Mouse (Mus musculus) midbrain, embryonic 14.5 days (tissue): ENCODE results near the gene Bpifa5. TPM values are rescaled to one million over a fixed set of nuclear protein-coding genes. Genes with fewer than 3 reads are reported as not detected.

ENCODE experiments used
- ATAC-seq: fragments of 200-750 bp; cut with Nextera tagmentation; 2 replicates; pipeline ENCODE4 v1.8.0; 2017; ENCODE audit warnings: moderate number of reproducible peaks, moderate library complexity; ENCODE audit not compliant: low FRiP score, low TSS enrichment
- DNase-seq: peaks from one replicate; pipeline ENCODE4 v3.0.0-alpha.2; 2015
- H3K27ac ChIP-seq: fragments of 300-500 bp; sonication (generic); replicated peaks from 2 replicates; pipeline ENCODE4 v1.5.1; 2014; ENCODE audit warnings: mild to moderate bottlenecking, low read depth, low read length, moderate library complexity
- H3K27me3 ChIP-seq: fragments of 300-500 bp; sonication (generic); 2 replicates; pipeline ENCODE4 v1.6.1; 2014; ENCODE audit warnings: low read length, control low read depth, mixed read lengths; ENCODE audit not compliant: control insufficient read depth, insufficient read depth
- H3K36me3 ChIP-seq: fragments of 300-500 bp; sonication (generic); 2 replicates; pipeline ENCODE4 v1.6.1; 2014; ENCODE audit warnings: low read length, control low read depth; ENCODE audit not compliant: control insufficient read depth, insufficient read depth
- H3K4me1 ChIP-seq: fragments of 300-500 bp; sonication (generic); 2 replicates; pipeline ENCODE4 v1.6.1; 2014; ENCODE audit warnings: mild to moderate bottlenecking, antibody characterized with exemption, low read length, control low read depth; ENCODE audit not compliant: control insufficient read depth, insufficient read depth
- H3K4me2 ChIP-seq: fragments of 300-500 bp; sonication (generic); 2 replicates; pipeline ENCODE4 v1.6.1; 2014; ENCODE audit warnings: mild to moderate bottlenecking, low read length, moderate library complexity
- H3K4me3 ChIP-seq: fragments of 300-500 bp; sonication (generic); replicated peaks from 2 replicates; pipeline ENCODE4 v1.5.1; 2014; ENCODE audit warnings: low read depth, low read length
- H3K9ac ChIP-seq: fragments of 300-500 bp; sonication (generic); replicated peaks from 2 replicates; pipeline ENCODE4 v1.6.1; 2014; ENCODE audit warnings: mild to moderate bottlenecking, low read length, moderate library complexity
- H3K9me3 ChIP-seq: fragments of 300-500 bp; sonication (generic); 2 replicates; pipeline ENCODE4 v1.6.1; 2016; ENCODE audit warnings: low read length, control low read depth, mixed read lengths; ENCODE audit not compliant: control insufficient read depth
- WGBS: fragments of 180-500 bp; shearing (Covaris S2); extraction: QIAGEN DNeasy Blood & Tissue Kit; methylation state at CpG from one replicate; pipeline ENCODE4 v1.1.7; 2014; 5-methylcytosine and 5-hydroxymethylcytosine counted together
- polyA plus RNA-seq: library from polyadenylated mRNA; unstranded; fragments of >200 nt; fragmentation: Nextera tagmentation; extraction: Ambion mirVana; gene quantifications from 2 replicates; pipeline ENCODE4 v1.2.1, GENCODE M21; 2014

The Bpifa5 gene
- not detected in 2 replicates for polyA plus RNA-seq

GRCm38 (mm10) chr2:154162307-154162706, at the start of gene Bpifa5:
Gene Bpifa5 (plus strand): TSS chr2:154162607.
- Histone ChIP-seq H3K36me3 (no peaks in the 10 kb centered on the region), H3K27me3 (no peaks in the 10 kb centered on the region), H3K4me2 (no peak within 1 kb of the TSS), H3K9ac (no peak within 1 kb of the TSS), H3K9me3 (no peaks in the 10 kb centered on the region), H3K4me1 (no peaks in the 10 kb centered on the region), H3K4me3 (no peak within 1 kb of the TSS), H3K27ac (no peak within 1 kb of the TSS)
- DNase-seq (no peak), ATAC-seq (no peak)
- 80% methylated on average over 8 of the region's 8 CpGs for WGBS

DNA sequence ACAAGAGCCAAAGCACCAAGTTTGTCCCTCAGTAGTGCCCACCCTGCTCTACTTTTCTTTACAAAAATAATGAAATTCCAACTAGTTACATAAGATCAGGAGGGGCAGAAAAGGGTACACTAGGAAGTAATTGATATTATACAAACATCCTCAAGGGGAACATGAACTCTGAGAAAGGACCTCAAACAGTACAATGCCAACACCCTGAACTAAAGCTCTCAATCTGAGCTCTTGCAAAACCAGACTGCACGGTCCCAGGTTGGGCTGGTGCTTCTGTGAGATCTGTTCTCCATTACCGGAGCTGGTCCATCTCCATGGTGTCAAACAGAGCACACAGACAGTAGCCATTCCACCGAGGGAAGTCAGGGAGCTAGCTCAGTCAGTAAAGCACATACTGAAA, 45.0 kb upstream of the Bpifa5 start:
- no peaks in the 10 kb centered on the region for H3K27me3 ChIP-seq
- ATAC-seq (no peak), DNase-seq (no peak)
- WGBS = 89% methylated on average over 3 of the region's 3 CpGs
- H3K4me3 ChIP-seq = no peak overlapping the region
- H3K9me3 ChIP-seq = no peaks in the 10 kb centered on the region
- H3K4me2 ChIP-seq = no peak overlapping the region
- no peak overlapping the region for H3K9ac ChIP-seq
- no peaks in the 10 kb centered on the region for H3K4me1 ChIP-seq
- H3K27ac ChIP-seq = no peak overlapping the region
- H3K36me3 ChIP-seq = no peaks in the 10 kb centered on the region

GRCm38 (mm10) chr2:154130120-154130519, 32.3 kb upstream of the Bpifa5 start, which contains the start of gene Bpifa3:
Gene Bpifa3 (plus strand): TSS chr2:154130336.
- H3K9ac ChIP-seq = no peak within 1 kb of the TSS
- H3K4me1 ChIP-seq = no peaks in the 10 kb centered on the region
- H3K4me3 ChIP-seq = no peak within 1 kb of the TSS
- ATAC-seq (no peak), DNase-seq (no peak)
- H3K36me3 ChIP-seq = no peaks in the 10 kb centered on the region
- H3K27ac ChIP-seq = no peak within 1 kb of the TSS
- 76% methylated on average over 2 of the region's 2 CpGs for WGBS
- no peak within 1 kb of the TSS for H3K4me2 ChIP-seq
- H3K9me3 ChIP-seq = no peaks in the 10 kb centered on the region
- H3K27me3 ChIP-seq = no peaks in the 10 kb centered on the region

GRCm38 (mm10) chr2:154142580-154142979, 19.8 kb upstream of the Bpifa5 start, which contains the start of gene Bpifa1:
Gene Bpifa1 (plus strand): TSS chr2:154142880.
- Histone ChIP-seq H3K9ac (no peak within 1 kb of the TSS), H3K4me3 (no peak within 1 kb of the TSS), H3K4me1 (no peaks in the 10 kb centered on the region), H3K9me3 (no peaks in the 10 kb centered on the region), H3K36me3 (no peaks in the 10 kb centered on the region), H3K27ac (no peak within 1 kb of the TSS), H3K4me2 (no peak within 1 kb of the TSS), H3K27me3 (no peaks in the 10 kb centered on the region)
- ATAC-seq = no peak
- WGBS = 86% methylated on average over 4 of the region's 4 CpGs
- DNase-seq = no peak

GRCm38 (mm10) chr2:154143735-154144134, 18.7 kb upstream of the Bpifa5 start:
- Histone ChIP-seq H3K9ac (no peak overlapping the region), H3K36me3 (no peaks in the 10 kb centered on the region), H3K4me3 (no peak overlapping the region), H3K9me3 (no peaks in the 10 kb centered on the region), H3K27ac (no peak overlapping the region), H3K4me2 (no peak overlapping the region), H3K4me1 (no peaks in the 10 kb centered on the region), H3K27me3 (no peaks in the 10 kb centered on the region)
- 84% methylated on average over 3 of the region's 3 CpGs for WGBS
- DNase-seq (peak; percentile 19), ATAC-seq (no peak)

DNA sequence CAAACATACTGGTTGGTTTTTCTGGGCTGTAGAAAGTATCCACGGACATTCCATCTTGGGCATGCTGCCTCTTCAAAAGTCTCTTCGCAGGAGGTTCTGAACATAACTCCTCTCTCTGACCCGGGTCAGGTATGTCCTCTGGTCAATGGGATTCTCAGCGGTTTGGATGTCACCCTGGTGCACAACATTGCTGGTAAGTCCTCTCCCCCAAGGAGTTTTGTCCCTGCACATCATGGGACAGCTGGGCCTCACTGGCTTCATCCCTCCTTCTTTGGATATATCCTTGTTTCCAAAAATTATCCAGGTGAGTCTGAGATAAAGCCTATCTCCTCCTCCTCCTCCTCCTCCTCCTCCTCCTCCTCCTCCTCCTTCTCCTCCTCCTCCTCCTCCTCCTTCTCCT, 14.9 kb upstream of the Bpifa5 start:
- ATAC-seq (no peak), DNase-seq (no peak)
- no peaks in the 10 kb centered on the region for H3K4me1 ChIP-seq
- no peaks in the 10 kb centered on the region for H3K9me3 ChIP-seq
- no peak overlapping the region for H3K4me2 ChIP-seq
- H3K9ac ChIP-seq = no peak overlapping the region
- WGBS = 86% methylated on average over 4 of the region's 4 CpGs
- H3K36me3 ChIP-seq = no peaks in the 10 kb centered on the region
- H3K27me3 ChIP-seq = no peaks in the 10 kb centered on the region
- no peak overlapping the region for H3K27ac ChIP-seq
- no peak overlapping the region for H3K4me3 ChIP-seq

DNA sequence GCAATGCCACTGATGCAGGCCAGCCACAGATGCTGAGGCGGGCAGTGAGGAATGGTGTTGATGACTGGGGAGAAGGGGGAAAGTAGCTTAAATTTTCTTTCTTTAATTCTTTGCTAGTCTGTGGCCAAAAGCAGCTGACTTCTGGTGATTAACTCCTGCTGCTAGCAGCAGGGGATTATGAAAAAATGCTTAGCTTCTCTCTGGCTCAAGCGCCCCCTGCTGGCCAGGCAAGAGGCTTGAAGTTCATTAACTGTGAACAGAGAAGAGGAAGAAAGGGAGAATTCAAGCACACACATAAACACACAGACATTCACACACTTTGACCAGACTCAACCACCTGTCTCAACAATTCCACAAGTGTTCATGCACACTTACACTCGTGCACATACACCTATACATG, 4.0 kb upstream of the Bpifa5 start:
- Histone ChIP-seq H3K9me3 (no peaks in the 10 kb centered on the region), H3K4me2 (no peak overlapping the region), H3K4me1 (no peaks in the 10 kb centered on the region), H3K36me3 (no peaks in the 10 kb centered on the region), H3K9ac (no peak overlapping the region), H3K4me3 (no peak overlapping the region), H3K27ac (no peak overlapping the region), H3K27me3 (no peaks in the 10 kb centered on the region)
- DNase-seq = peak; percentile 71
- no peak for ATAC-seq
- WGBS = 35% methylated on average over 3 of the region's 3 CpGs

DNA sequence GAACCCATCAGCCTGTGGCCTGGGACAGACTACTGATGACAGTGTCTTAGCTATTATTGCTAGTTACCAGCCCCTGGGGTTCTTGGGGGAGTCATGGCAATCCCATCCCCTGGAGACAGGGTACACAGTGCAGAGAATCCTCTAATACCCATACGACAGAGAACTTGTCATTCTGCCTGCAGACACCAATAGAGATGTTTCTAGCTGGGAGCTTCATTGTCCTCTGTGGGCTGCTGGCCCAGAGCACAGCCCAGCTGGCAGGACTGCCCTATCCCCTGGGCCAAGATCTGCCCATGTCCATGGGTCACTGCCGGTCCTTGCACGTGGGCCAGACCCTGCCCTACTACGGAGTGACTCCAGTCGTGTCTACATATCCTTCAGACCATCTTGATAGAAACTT, 899 bp downstream of the Bpifa5 start:
- 85% methylated on average over 5 of the region's 5 CpGs for WGBS
- H3K4me1 ChIP-seq = no peaks in the 10 kb centered on the region
- H3K9me3 ChIP-seq = no peaks in the 10 kb centered on the region
- no peak overlapping the region for H3K9ac ChIP-seq
- ATAC-seq = no peak
- H3K36me3 ChIP-seq = no peaks in the 10 kb centered on the region
- H3K4me3 ChIP-seq = no peak overlapping the region
- no peak overlapping the region for H3K4me2 ChIP-seq
- no peak for DNase-seq
- H3K27me3 ChIP-seq = no peaks in the 10 kb centered on the region
- no peak overlapping the region for H3K27ac ChIP-seq

GRCm38 (mm10) chr2:154169172-154169571, 6.8 kb downstream of the Bpifa5 start:
- DNase-seq = no peak
- no peak overlapping the region for H3K9ac ChIP-seq
- no peak for ATAC-seq
- H3K27ac ChIP-seq = no peak overlapping the region
- no peak overlapping the region for H3K4me3 ChIP-seq
- no peaks in the 10 kb centered on the region for H3K36me3 ChIP-seq
- no peaks in the 10 kb centered on the region for H3K4me1 ChIP-seq
- H3K27me3 ChIP-seq = no peaks in the 10 kb centered on the region
- WGBS = 74% methylated on average over 3 of the region's 3 CpGs
- H3K9me3 ChIP-seq = no peaks in the 10 kb centered on the region
- H3K4me2 ChIP-seq = no peak overlapping the region
